ENCODE assay signal across 16 mouse cellular contexts in the genomic region with DNA sequence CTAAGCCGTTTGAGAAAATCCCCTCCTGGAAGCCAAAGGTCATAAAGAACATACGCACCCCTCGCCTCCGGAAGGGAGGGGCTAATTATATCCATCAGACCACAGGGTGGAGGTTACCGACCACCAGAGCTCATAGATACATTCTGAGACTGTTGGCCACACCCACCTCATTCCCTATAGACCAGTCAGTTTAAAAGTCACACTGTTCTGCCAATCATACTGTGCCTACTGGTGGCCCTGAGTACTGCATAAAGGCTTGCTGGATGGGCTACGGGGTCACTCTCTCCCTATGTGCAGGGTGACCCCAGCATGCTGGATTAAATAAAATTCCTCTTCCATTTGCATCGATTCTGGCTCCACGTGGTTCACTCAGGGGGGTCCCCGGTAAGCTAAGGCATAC.
"Had no signal": no experiment of that assay in that cellular context is flagged by ENCODE, and none has a peak within 500 bp of the region (broad histone marks: within the 10 kb centered on the region; RNA-seq: fewer than 3 reads in every experiment).

No protein-coding gene starts in this region.

- H3K4me3 ChIP-seq: limb, embryonic 10.5 days; liver, embryonic 15.5 days; megakaryocyte, embryonic 14.5 days; stomach, embryonic 15.5 days had no signal

- H3K27me3 ChIP-seq: liver, embryonic 15.5 days; megakaryocyte, embryonic 14.5 days; stomach, embryonic 15.5 days had no signal

- H3K9me3 ChIP-seq: limb, embryonic 10.5 days; liver, embryonic 15.5 days; megakaryocyte, embryonic 14.5 days; stomach, embryonic 15.5 days had no signal

- DNase-seq: kidney, adult 11 months; kidney, adult 9 months; kidney, postnatal 36 days; lung, adult 2 months; lung, postnatal 14 days; right cerebral cortex, postnatal 14 days; thymus, adult 2 months; thymus, postnatal 25 days had no signal

- H3K27ac ChIP-seq: kidney, postnatal 0 days; limb, embryonic 10.5 days; liver, embryonic 15.5 days; macrophage; stomach, embryonic 15.5 days had no signal

- H3K9ac ChIP-seq: liver, embryonic 15.5 days; stomach, embryonic 15.5 days had no signal

- H3K4me2 ChIP-seq: liver, embryonic 11.5 days; liver, embryonic 15.5 days; stomach, embryonic 15.5 days had no signal

- H3K4me1 ChIP-seq: limb, embryonic 10.5 days; liver, embryonic 15.5 days; megakaryocyte, embryonic 14.5 days; stomach, embryonic 15.5 days had no signal

- ATAC-seq: inflammation-experienced regulatory T-cells, adult 6 months had no signal

- H3K36me3 ChIP-seq: limb, embryonic 10.5 days; liver, embryonic 15.5 days; stomach, embryonic 15.5 days had no signal
